Mouse (Mus musculus) CD4-positive, CD25-positive, alpha-beta regulatory T cell (primary cell): ENCODE data around the gene Zmat5. TPM values are rescaled to one million over a fixed set of nuclear protein-coding genes. Genes with fewer than 3 reads are reported as not detected.

Experiments used
- polyA plus RNA-seq: library from polyadenylated mRNA; unstranded; fragments of 100-300 nt; shearing (Covaris generic); gene quantifications from one replicate; pipeline ENCODE4 v1.2.1, GENCODE M21; 2017

The Zmat5 gene
- 107 TPM for polyA plus RNA-seq

GRCm38 (mm10) chr11:4704072-4704964, at the start of gene Zmat5, which contains the start of gene Uqcr10:
Zmat5 (plus strand) TSS chr11:4704678.
Uqcr10 (minus strand) TSS chr11:4704342.

GRCm38 (mm10) chr11:4746733-4747132, 42.3 kb downstream of the Zmat5 start, which contains the start of gene Cabp7:
Cabp7 (minus strand) TSS chr11:4746778.

Other genes with a start within 250 kb of the Zmat5 start
- gene Mtmr3, start 109.8 kb upstream of the Zmat5 start, polyA plus RNA-seq = 148 TPM
- not detected for gene Gm11032, start 84.6 kb upstream of the Zmat5 start, polyA plus RNA-seq
- 45.2 TPM for gene Ascc2, start 66.9 kb upstream of the Zmat5 start, polyA plus RNA-seq
- 349 TPM for gene Uqcr10, start 336 bp upstream of the Zmat5 start, polyA plus RNA-seq
- not detected for gene Cabp7, start 42.1 kb downstream of the Zmat5 start, polyA plus RNA-seq
- 35.1 TPM for gene Nf2, start 144.9 kb downstream of the Zmat5 start, polyA plus RNA-seq
- 38.4 TPM for gene Nipsnap1, start 169.3 kb downstream of the Zmat5 start, polyA plus RNA-seq
- gene Thoc5, start 190.6 kb downstream of the Zmat5 start, polyA plus RNA-seq = 55.4 TPM
- gene Nefh, start 243.4 kb downstream of the Zmat5 start, polyA plus RNA-seq = 11.5 TPM